Mouse (Mus musculus): ENCODE measurements around the gene Slc39a11. TPM values are rescaled to one million over a fixed set of nuclear protein-coding genes. Genes with fewer than 3 reads are reported as not detected.
"Not testable (repeated sequence)": the region's sequence is repeated elsewhere in the genome, so short reads cannot be mapped to it uniquely, and the experiment has no call there.

The Slc39a11 gene
- polyA plus RNA-seq, 1 experiment from 2014 or later, result 20.1 TPM

- H3K27me3 ChIP-seq (ENCODE audit: control insufficient read depth, insufficient read depth, low read length), result no peaks in the 10 kb centered on the region
- H3K4me1 ChIP-seq (replicated peaks; ENCODE audit: control insufficient read depth, insufficient read depth, low read length), result no peaks in the 10 kb centered on the region
- no peak overlapping the region for H3K4me3 ChIP-seq (ENCODE audit: low read depth, low read length)
- 85% methylated on average over 2 of the region's 2 CpGs for WGBS
- no peaks in the 10 kb centered on the region for H3K9me3 ChIP-seq (ENCODE audit: control insufficient read depth, low read length)
- ATAC-seq (ENCODE audit: low FRiP score) (no peak), DNase-seq (ENCODE audit: low spot score) (no peak)
- peaks cover 4% of the 10 kb centered on the region; the same call in 1 of the 2 replicates for H3K36me3 ChIP-seq (ENCODE audit: control insufficient read depth, insufficient read depth, low read length)
- no peak overlapping the region for H3K27ac ChIP-seq (ENCODE audit: low read depth, low read length)
- no peak overlapping the region for H3K9ac ChIP-seq (ENCODE audit: low read depth, low read length)
- no peak overlapping the region for H3K4me2 ChIP-seq (replicated peaks; ENCODE audit: low read depth, low read length)
These were observed 14.4 kb upstream of the Slc39a11 start for GRCm38 (mm10) chr11:113664279-113664678.

- Histone ChIP-seq H3K9me3 (ENCODE audit: control insufficient read depth, low read length) (no peaks in the 10 kb centered on the region), H3K27me3 (ENCODE audit: control insufficient read depth, insufficient read depth, low read length) (no peaks in the 10 kb centered on the region), H3K4me2 (replicated peaks; ENCODE audit: low read depth, low read length) (no peak overlapping the region), H3K27ac (ENCODE audit: low read depth, low read length) (no peak overlapping the region), H3K9ac (ENCODE audit: low read depth, low read length) (no peak overlapping the region), H3K36me3 (ENCODE audit: control insufficient read depth, insufficient read depth, low read length) (peaks cover 16% of the 10 kb centered on the region), H3K4me1 (replicated peaks; ENCODE audit: control insufficient read depth, insufficient read depth, low read length) (no peaks in the 10 kb centered on the region), H3K4me3 (ENCODE audit: low read depth, low read length) (no peak overlapping the region)
- WGBS, result 94% methylated on average over 18 of the region's 18 CpGs
- ATAC-seq (ENCODE audit: low FRiP score) (no peak), DNase-seq (ENCODE audit: low spot score) (no peak)
These were observed 12.0 kb upstream of the Slc39a11 start for GRCm38 (mm10) chr11:113661835-113662351.

GRCm38 (mm10) chr11:113660940-113661339 is 11.1 kb upstream of the Slc39a11 start:
- Histone ChIP-seq H3K27me3 (ENCODE audit: control insufficient read depth, insufficient read depth, low read length) (no peaks in the 10 kb centered on the region), H3K4me2 (replicated peaks; ENCODE audit: low read depth, low read length) (no peak overlapping the region), H3K9ac (ENCODE audit: low read depth, low read length) (no peak overlapping the region), H3K9me3 (ENCODE audit: control insufficient read depth, low read length) (no peaks in the 10 kb centered on the region), H3K4me3 (ENCODE audit: low read depth, low read length) (no peak overlapping the region), H3K4me1 (replicated peaks; ENCODE audit: control insufficient read depth, insufficient read depth, low read length) (no peaks in the 10 kb centered on the region), H3K36me3 (ENCODE audit: control insufficient read depth, insufficient read depth, low read length) (peaks cover 24% of the 10 kb centered on the region), H3K27ac (ENCODE audit: low read depth, low read length) (no peak overlapping the region)
- WGBS, result 96% methylated on average over 11 of the region's 11 CpGs
- no peak for DNase-seq (ENCODE audit: low spot score)
- no peak for ATAC-seq (ENCODE audit: low FRiP score)

DNA sequence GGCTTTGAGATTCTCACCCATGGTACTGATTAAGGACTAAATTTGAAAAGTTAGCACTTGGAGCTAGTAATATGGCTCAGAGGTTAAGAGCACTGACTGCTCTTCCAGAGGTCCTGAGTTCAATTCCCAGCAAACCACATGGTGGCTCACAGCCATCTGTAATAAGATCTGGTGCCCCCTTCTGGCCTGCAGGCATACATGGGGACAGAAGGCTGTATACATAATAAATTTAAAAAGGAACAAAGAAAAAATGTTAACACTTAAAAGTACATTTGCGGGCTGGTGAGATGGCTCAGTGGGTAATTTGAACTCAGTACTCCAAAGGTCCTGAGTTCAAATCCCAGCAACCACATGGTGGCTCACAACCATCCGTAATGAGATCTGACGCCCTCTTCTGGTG is 10.3 kb upstream of the Slc39a11 start:
- not testable (repeated sequence) for H3K9ac ChIP-seq (ENCODE audit: low read depth, low read length); H3K4me1 ChIP-seq (replicated peaks; ENCODE audit: control insufficient read depth, insufficient read depth, low read length); H3K27ac ChIP-seq (ENCODE audit: low read depth, low read length); H3K9me3 ChIP-seq (ENCODE audit: control insufficient read depth, low read length); ATAC-seq (ENCODE audit: low FRiP score); H3K4me3 ChIP-seq (ENCODE audit: low read depth, low read length); DNase-seq (ENCODE audit: low spot score); H3K4me2 ChIP-seq (replicated peaks; ENCODE audit: low read depth, low read length); H3K27me3 ChIP-seq (ENCODE audit: control insufficient read depth, insufficient read depth, low read length)
- WGBS, result 100% methylated on average over 3 of the region's 3 CpGs
- peaks cover 29% of the 10 kb centered on the region for H3K36me3 ChIP-seq (ENCODE audit: control insufficient read depth, insufficient read depth, low read length)

DNA sequence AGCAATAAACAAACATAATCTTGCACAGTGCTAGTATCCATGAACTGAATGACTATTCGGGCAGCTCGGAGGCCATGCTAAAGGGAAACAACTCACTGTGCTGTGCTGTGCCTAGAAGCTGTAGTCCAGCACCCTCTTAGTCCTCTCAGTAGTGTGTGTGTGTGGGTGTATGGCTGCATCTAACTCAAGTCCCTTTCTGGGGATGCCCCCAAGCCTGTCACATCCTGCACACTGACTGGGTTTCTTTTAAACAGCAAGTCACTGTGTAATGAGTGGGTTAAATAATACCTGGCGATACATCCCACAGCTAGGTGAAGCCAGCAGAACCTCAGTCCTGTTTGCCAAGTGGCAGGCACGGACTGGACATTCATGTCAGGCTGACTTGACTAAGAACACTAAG is 8.9 kb upstream of the Slc39a11 start:
- Histone ChIP-seq H3K27me3 (ENCODE audit: control insufficient read depth, insufficient read depth, low read length) (no peaks in the 10 kb centered on the region), H3K27ac (ENCODE audit: low read depth, low read length) (no peak overlapping the region), H3K9ac (ENCODE audit: low read depth, low read length) (no peak overlapping the region), H3K36me3 (ENCODE audit: control insufficient read depth, insufficient read depth, low read length) (peaks cover 32% of the 10 kb centered on the region), H3K4me2 (replicated peaks; ENCODE audit: low read depth, low read length) (no peak overlapping the region), H3K9me3 (ENCODE audit: control insufficient read depth, low read length) (no peaks in the 10 kb centered on the region), H3K4me1 (replicated peaks; ENCODE audit: control insufficient read depth, insufficient read depth, low read length) (no peaks in the 10 kb centered on the region), H3K4me3 (ENCODE audit: low read depth, low read length) (no peak overlapping the region)
- ATAC-seq (ENCODE audit: low FRiP score) (no peak), DNase-seq (ENCODE audit: low spot score) (no peak)
- 92% methylated on average over 4 of the region's 4 CpGs for WGBS

GRCm38 (mm10) chr11:113658319-113658718 is 8.4 kb upstream of the Slc39a11 start:
- Histone ChIP-seq H3K4me2 (replicated peaks; ENCODE audit: low read depth, low read length) (no peak overlapping the region), H3K36me3 (ENCODE audit: control insufficient read depth, insufficient read depth, low read length) (peaks cover 32% of the 10 kb centered on the region), H3K4me1 (replicated peaks; ENCODE audit: control insufficient read depth, insufficient read depth, low read length) (no peaks in the 10 kb centered on the region), H3K9ac (ENCODE audit: low read depth, low read length) (no peak overlapping the region), H3K9me3 (ENCODE audit: control insufficient read depth, low read length) (no peaks in the 10 kb centered on the region), H3K27me3 (ENCODE audit: control insufficient read depth, insufficient read depth, low read length) (no peaks in the 10 kb centered on the region), H3K27ac (ENCODE audit: low read depth, low read length) (no peak overlapping the region), H3K4me3 (ENCODE audit: low read depth, low read length) (no peak overlapping the region)
- DNase-seq (ENCODE audit: low spot score) (no peak), ATAC-seq (ENCODE audit: low FRiP score) (no peak)
- 91% methylated on average over 8 of the region's 8 CpGs for WGBS

DNA sequence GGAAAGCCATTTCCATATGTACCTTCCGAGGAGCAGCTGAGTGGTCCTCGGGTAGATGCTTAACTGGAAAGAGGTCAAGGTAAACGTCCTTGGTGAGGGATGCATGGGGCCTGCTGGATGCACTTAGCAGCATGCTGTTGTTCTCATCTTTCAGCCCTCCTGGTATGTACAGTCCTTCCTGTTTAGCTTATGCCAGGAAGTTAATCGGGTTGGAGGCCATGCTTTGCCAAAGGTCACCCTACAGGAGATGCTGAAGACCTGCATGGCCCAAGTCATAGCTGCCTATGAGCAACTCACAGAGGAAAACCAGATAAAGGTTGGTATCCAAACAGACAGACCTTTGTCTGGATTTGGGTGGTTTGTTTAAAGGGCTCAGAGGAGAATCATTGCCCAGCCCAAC is 7.3 kb upstream of the Slc39a11 start:
- Histone ChIP-seq H3K36me3 (ENCODE audit: control insufficient read depth, insufficient read depth, low read length) (peaks cover 35% of the 10 kb centered on the region), H3K9me3 (ENCODE audit: control insufficient read depth, low read length) (no peaks in the 10 kb centered on the region), H3K4me1 (replicated peaks; ENCODE audit: control insufficient read depth, insufficient read depth, low read length) (no peaks in the 10 kb centered on the region; the same call in none of the 2 replicates), H3K4me3 (ENCODE audit: low read depth, low read length) (no peak overlapping the region), H3K9ac (ENCODE audit: low read depth, low read length) (no peak overlapping the region), H3K27me3 (ENCODE audit: control insufficient read depth, insufficient read depth, low read length) (no peaks in the 10 kb centered on the region), H3K4me2 (replicated peaks; ENCODE audit: low read depth, low read length) (no peak overlapping the region), H3K27ac (ENCODE audit: low read depth, low read length) (no peak overlapping the region)
- ATAC-seq (ENCODE audit: low FRiP score) (no peak), DNase-seq (ENCODE audit: low spot score) (no peak)
- 65% methylated on average over 4 of the region's 4 CpGs for WGBS

GRCm38 (mm10) chr11:113656511-113656932 is 6.6 kb upstream of the Slc39a11 start:
- H3K27me3 ChIP-seq (ENCODE audit: control insufficient read depth, insufficient read depth, low read length), result no peaks in the 10 kb centered on the region
- 92% methylated on average over 8 of the region's 8 CpGs for WGBS
- no peak overlapping the region for H3K27ac ChIP-seq (ENCODE audit: low read depth, low read length)
- no peak for ATAC-seq (ENCODE audit: low FRiP score)
- H3K36me3 ChIP-seq (ENCODE audit: control insufficient read depth, insufficient read depth, low read length), result peaks cover 35% of the 10 kb centered on the region
- DNase-seq (ENCODE audit: low spot score), result no peak
- H3K9me3 ChIP-seq (ENCODE audit: control insufficient read depth, low read length), result no peaks in the 10 kb centered on the region
- no peak overlapping the region for H3K4me2 ChIP-seq (replicated peaks; ENCODE audit: low read depth, low read length)
- H3K4me1 ChIP-seq (replicated peaks; ENCODE audit: control insufficient read depth, insufficient read depth, low read length), result no peaks in the 10 kb centered on the region; the same call in none of the 2 replicates
- H3K9ac ChIP-seq (ENCODE audit: low read depth, low read length), result no peak overlapping the region
- H3K4me3 ChIP-seq (ENCODE audit: low read depth, low read length), result no peak overlapping the region

DNA sequence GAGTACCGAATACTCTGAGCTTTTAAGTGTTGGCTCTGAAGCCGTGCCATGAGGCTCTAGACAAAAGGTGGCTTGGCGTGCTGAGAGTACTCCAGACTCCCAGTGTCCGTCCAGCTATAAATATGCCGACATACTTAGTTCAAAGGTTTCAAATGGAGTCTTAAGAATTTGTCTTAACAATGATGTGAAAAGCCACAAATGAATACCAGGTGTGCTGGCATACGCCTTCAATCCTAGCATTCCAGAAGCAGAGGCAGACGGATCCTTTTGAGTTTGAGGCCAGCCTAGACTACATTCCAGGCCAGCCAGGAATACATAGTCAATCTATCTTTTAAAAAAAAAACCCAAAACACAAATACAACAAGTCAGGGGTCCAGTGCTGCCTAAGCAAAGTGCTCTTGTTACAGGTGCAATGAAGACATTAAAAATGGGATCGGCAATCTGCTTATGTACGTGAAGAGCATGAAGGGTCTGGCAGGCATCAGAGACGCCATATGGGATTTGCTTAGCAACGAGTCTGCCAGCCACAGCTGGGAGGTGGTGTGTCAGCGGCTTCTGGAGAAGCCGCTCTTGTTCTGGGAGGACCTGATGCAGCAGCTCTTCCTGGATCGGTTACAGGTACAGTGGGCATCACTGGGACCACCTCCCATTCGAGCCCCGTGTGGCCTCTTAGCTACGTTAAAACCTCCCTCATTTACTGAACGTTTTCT is 4.8 kb upstream of the Slc39a11 start:
- 81% methylated on average over 18 of the region's 18 CpGs for WGBS
- no peak for ATAC-seq (ENCODE audit: low FRiP score)

More for the DNA sequence above, 4.8 kb upstream of the Slc39a11 start:
- no peak overlapping the region for H3K27ac ChIP-seq (ENCODE audit: low read depth, low read length)
- DNase-seq (ENCODE audit: low spot score), result no peak
- H3K9me3 ChIP-seq (ENCODE audit: control insufficient read depth, low read length), result no peaks in the 10 kb centered on the region
- H3K4me1 ChIP-seq (replicated peaks; ENCODE audit: control insufficient read depth, insufficient read depth, low read length), result no peaks in the 10 kb centered on the region; the same call in none of the 2 replicates
- peaks cover 32% of the 10 kb centered on the region for H3K36me3 ChIP-seq (ENCODE audit: control insufficient read depth, insufficient read depth, low read length)
- no peak overlapping the region for H3K4me2 ChIP-seq (replicated peaks; ENCODE audit: low read depth, low read length)
- no peaks in the 10 kb centered on the region for H3K27me3 ChIP-seq (ENCODE audit: control insufficient read depth, insufficient read depth, low read length)
- H3K9ac ChIP-seq (ENCODE audit: low read depth, low read length), result no peak overlapping the region
- H3K4me3 ChIP-seq (ENCODE audit: low read depth, low read length), result no peak overlapping the region

All from hindbrain, embryonic 11.5 days (tissue).